Comparison of ENCODE assay signal across 26 mouse cellular contexts in the genomic region with DNA sequence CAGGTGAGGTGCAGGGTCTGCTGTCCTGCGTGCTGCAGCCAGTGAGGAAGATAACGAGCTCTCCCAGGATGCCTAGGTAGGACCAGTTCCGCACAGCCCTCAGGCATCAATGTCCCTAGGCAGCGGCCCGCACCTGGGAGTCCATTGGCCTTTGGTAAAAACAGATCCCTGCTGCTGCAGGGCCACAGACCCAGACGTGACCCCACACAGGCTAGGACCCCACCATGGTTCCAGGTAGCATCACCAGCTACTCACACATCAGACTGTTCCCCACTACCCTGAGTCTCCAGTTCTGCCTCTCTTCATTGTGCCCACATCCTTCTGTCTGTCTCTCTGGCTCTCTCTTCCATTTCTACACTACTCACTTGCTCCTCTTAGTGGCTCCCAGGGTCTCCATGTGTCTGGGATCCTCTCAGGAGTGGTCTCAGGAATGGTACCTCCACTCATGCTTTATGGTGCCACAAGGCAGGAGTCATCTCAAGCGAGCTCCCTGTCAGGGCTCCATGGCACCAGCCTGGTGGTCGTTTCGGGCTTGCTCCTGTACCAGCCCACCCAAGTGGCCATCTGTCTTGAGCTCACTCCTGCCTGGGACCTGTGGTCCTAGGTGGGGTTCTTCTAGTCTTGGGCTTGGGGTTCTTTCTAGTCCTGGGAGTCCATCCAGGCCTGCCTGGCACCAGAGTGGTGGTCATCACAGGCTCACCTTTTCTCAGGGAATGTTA.
A peak's percentile ranks its signal among the peaks of the same experiment; 100 is the strongest.
DNase-seq lines count a peak whose midpoint lies in the region; ATAC-seq and TF ChIP-seq lines count a peak whose summit lies in the region.
"Had no signal": no experiment of that assay in that cellular context is flagged by ENCODE, and none has a peak within 500 bp of the region (broad histone marks: within the 10 kb centered on the region; RNA-seq: fewer than 3 reads in every experiment).

No protein-coding gene starts in this region.

- peak; percentile 45; the same call in 1 of the 2 replicates for ATAC-seq in hindbrain, embryonic 16.5 days
- ATAC-seq in hindbrain, embryonic 12.5 days (ENCODE audit: low FRiP score), result no peak
- ATAC-seq in neural tube, embryonic 13.5 days (ENCODE audit: low read depth), result peak; percentile 63
- ATAC-seq in neural tube, embryonic 15.5 days (ENCODE audit: low FRiP score), result no peak
- ATAC-seq in intestine, embryonic 15.5 days, result 0 out of 2 replicates have a peak, but pooled peaks have one; percentile 28
- ATAC-seq in stomach, postnatal 0 days (ENCODE audit: low FRiP score, low TSS enrichment), result peak; percentile 13; the same call in 1 of the 2 replicates
- ATAC-seq: forebrain, embryonic 15.5 days had no signal

- TF ChIP-seq CTCF in stomach, postnatal 0 days (IDR thresholded peaks at IDR 0.05; ENCODE audit: low read depth), result no peak

- TF ChIP-seq EP300 in stomach, postnatal 0 days (optimal IDR thresholded peaks at IDR 0.05), result no peak

- H3K9me3 ChIP-seq in hindbrain, embryonic 16.5 days (ENCODE audit: control insufficient read depth, low read length), result no peaks in the 10 kb centered on the region
- no peaks in the 10 kb centered on the region for H3K9me3 ChIP-seq in hindbrain, embryonic 12.5 days (replicated peaks)
- H3K9me3 ChIP-seq in neural tube, embryonic 13.5 days, result no peaks in the 10 kb centered on the region
- no peaks in the 10 kb centered on the region for H3K9me3 ChIP-seq in neural tube, embryonic 15.5 days (replicated peaks)
- H3K9me3 ChIP-seq in intestine, embryonic 15.5 days, result no peaks in the 10 kb centered on the region
- H3K9me3 ChIP-seq in stomach, postnatal 0 days (ENCODE audit: control insufficient read depth, low read length), result no peaks in the 10 kb centered on the region
- H3K9me3 ChIP-seq: forebrain, embryonic 10.5 days; forebrain, embryonic 15.5 days; hindbrain, embryonic 13.5 days; limb, embryonic 12.5 days; liver, embryonic 15.5 days; lung, embryonic 15.5 days had no signal

- no peaks in the 10 kb centered on the region for H3K4me1 ChIP-seq in hindbrain, embryonic 16.5 days (ENCODE audit: control insufficient read depth, insufficient read depth, low read depth, low read length)
- no peaks in the 10 kb centered on the region for H3K4me1 ChIP-seq in hindbrain, embryonic 12.5 days
- no peaks in the 10 kb centered on the region for H3K4me1 ChIP-seq in neural tube, embryonic 13.5 days (replicated peaks)
- H3K4me1 ChIP-seq in neural tube, embryonic 15.5 days, result no peaks in the 10 kb centered on the region
- H3K4me1 ChIP-seq in intestine, embryonic 15.5 days (replicated peaks), result no peaks in the 10 kb centered on the region
- H3K4me1 ChIP-seq in stomach, postnatal 0 days (replicated peaks; ENCODE audit: control insufficient read depth, insufficient read depth), result no peaks in the 10 kb centered on the region
- H3K4me1 ChIP-seq: forebrain, embryonic 10.5 days; forebrain, embryonic 15.5 days; hindbrain, embryonic 13.5 days; limb, embryonic 12.5 days; liver, embryonic 15.5 days; lung, embryonic 15.5 days had no signal

- peaks cover 19% of the 10 kb centered on the region for H3K36me3 ChIP-seq in hindbrain, embryonic 16.5 days (ENCODE audit: control insufficient read depth, insufficient read depth, low read length)
- peaks cover 49% of the 10 kb centered on the region for H3K36me3 ChIP-seq in hindbrain, embryonic 12.5 days
- H3K36me3 ChIP-seq in neural tube, embryonic 13.5 days, result peaks cover 70% of the 10 kb centered on the region
- H3K36me3 ChIP-seq in neural tube, embryonic 15.5 days, result peaks cover 34% of the 10 kb centered on the region
- H3K36me3 ChIP-seq in intestine, embryonic 15.5 days, result peaks cover 12% of the 10 kb centered on the region; the same call in 1 of the 2 replicates
- H3K36me3 ChIP-seq in stomach, postnatal 0 days (ENCODE audit: control insufficient read depth, insufficient read depth, low read length), result peaks cover 6% of the 10 kb centered on the region; the same call in 1 of the 2 replicates

- H3K27me3 ChIP-seq in hindbrain, embryonic 16.5 days (replicated peaks; ENCODE audit: control insufficient read depth, insufficient read depth, low read length), result no peaks in the 10 kb centered on the region
- no peaks in the 10 kb centered on the region for H3K27me3 ChIP-seq in hindbrain, embryonic 12.5 days
- H3K27me3 ChIP-seq in neural tube, embryonic 13.5 days, result no peaks in the 10 kb centered on the region
- no peaks in the 10 kb centered on the region for H3K27me3 ChIP-seq in neural tube, embryonic 15.5 days (replicated peaks)
- no peaks in the 10 kb centered on the region for H3K27me3 ChIP-seq in intestine, embryonic 15.5 days (replicated peaks)
- H3K27me3 ChIP-seq in stomach, postnatal 0 days (ENCODE audit: control insufficient read depth, insufficient read depth, low read length), result no peaks in the 10 kb centered on the region
- H3K27me3 ChIP-seq: forebrain, embryonic 15.5 days; hindbrain, embryonic 13.5 days; limb, embryonic 12.5 days; liver, embryonic 15.5 days; lung, embryonic 15.5 days had no signal

- no peak overlapping the region for H3K9ac ChIP-seq in hindbrain, embryonic 16.5 days (ENCODE audit: low read depth, low read length)
- no peak overlapping the region for H3K9ac ChIP-seq in hindbrain, embryonic 12.5 days
- H3K9ac ChIP-seq in neural tube, embryonic 13.5 days, result no peak overlapping the region
- no peak overlapping the region for H3K9ac ChIP-seq in neural tube, embryonic 15.5 days (replicated peaks)
- no peak overlapping the region for H3K9ac ChIP-seq in intestine, embryonic 15.5 days
- H3K9ac ChIP-seq in stomach, postnatal 0 days (ENCODE audit: low read length), result no peak overlapping the region
- H3K9ac ChIP-seq: forebrain, embryonic 15.5 days; hindbrain, embryonic 13.5 days; limb, embryonic 12.5 days; liver, embryonic 15.5 days; lung, embryonic 15.5 days had no signal

- 88% methylated on average over 9 of the region's 9 CpGs for WGBS in hindbrain, embryonic 16.5 days
- 94% methylated on average over 9 of the region's 9 CpGs for WGBS in hindbrain, embryonic 12.5 days
- 91% methylated on average over 9 of the region's 9 CpGs for WGBS in neural tube, embryonic 13.5 days
- WGBS in neural tube, embryonic 15.5 days, result 92% methylated on average over 9 of the region's 9 CpGs
- 89% methylated on average over 9 of the region's 9 CpGs for WGBS in intestine, embryonic 15.5 days
- WGBS in stomach, postnatal 0 days, result 86% methylated on average over 9 of the region's 9 CpGs

- no peak for DNase-seq in stomach, postnatal 0 days (ENCODE audit: low spot score)
- no peak for DNase-seq in right cerebral cortex, postnatal 25 days
- no peak for DNase-seq in right cerebral cortex, adult 18-20 months
- DNase-seq: adrenal gland, postnatal 36 days; B cell, adult 2 months; cerebellum, adult 18-20 months; cerebellum, postnatal 10 days; gastrocnemius, postnatal 25 days; heart, adult 2 months; heart, postnatal 36 days; kidney, adult 11 months; layer of hippocampus, postnatal 36 days; retina, postnatal 1 day; thymus, postnatal 14 days had no signal

- no peak overlapping the region for H3K4me2 ChIP-seq in hindbrain, embryonic 16.5 days (ENCODE audit: low read length)
- H3K4me2 ChIP-seq in hindbrain, embryonic 12.5 days (replicated peaks), result no peak overlapping the region
- H3K4me2 ChIP-seq in neural tube, embryonic 13.5 days, result no peak overlapping the region
- H3K4me2 ChIP-seq in neural tube, embryonic 15.5 days, result no peak overlapping the region
- H3K4me2 ChIP-seq in intestine, embryonic 15.5 days (replicated peaks), result no peak overlapping the region
- no peak overlapping the region for H3K4me2 ChIP-seq in stomach, postnatal 0 days (replicated peaks; ENCODE audit: low read depth)
- H3K4me2 ChIP-seq: forebrain, embryonic 15.5 days; hindbrain, embryonic 13.5 days; limb, embryonic 12.5 days; liver, embryonic 15.5 days; lung, embryonic 15.5 days; midbrain, embryonic 11.5 days had no signal

- no peak overlapping the region for H3K4me3 ChIP-seq in hindbrain, embryonic 16.5 days (ENCODE audit: low read length)
- no peak overlapping the region for H3K4me3 ChIP-seq in hindbrain, embryonic 12.5 days
- no peak overlapping the region for H3K4me3 ChIP-seq in neural tube, embryonic 13.5 days
- no peak overlapping the region for H3K4me3 ChIP-seq in neural tube, embryonic 15.5 days (replicated peaks)
- H3K4me3 ChIP-seq in intestine, embryonic 15.5 days (replicated peaks), result no peak overlapping the region
- no peak overlapping the region for H3K4me3 ChIP-seq in stomach, postnatal 0 days (ENCODE audit: low read depth, low read length)
- H3K4me3 ChIP-seq: forebrain, embryonic 10.5 days; forebrain, embryonic 15.5 days; heart, adult 2 months; hindbrain, embryonic 13.5 days; limb, embryonic 12.5 days; liver, embryonic 15.5 days; lung, embryonic 15.5 days had no signal

- no peak overlapping the region for H3K27ac ChIP-seq in hindbrain, embryonic 16.5 days (ENCODE audit: low read depth, low read length)
- no peak overlapping the region for H3K27ac ChIP-seq in hindbrain, embryonic 12.5 days
- H3K27ac ChIP-seq in neural tube, embryonic 13.5 days (replicated peaks), result no peak overlapping the region
- no peak overlapping the region for H3K27ac ChIP-seq in neural tube, embryonic 15.5 days (replicated peaks)
- H3K27ac ChIP-seq in intestine, embryonic 15.5 days, result no peak overlapping the region
- no peak overlapping the region for H3K27ac ChIP-seq in stomach, postnatal 0 days (replicated peaks)
- H3K27ac ChIP-seq: forebrain, embryonic 10.5 days; forebrain, embryonic 15.5 days; heart, adult 2 months; hindbrain, embryonic 13.5 days; limb, embryonic 12.5 days; liver, embryonic 15.5 days; lung, embryonic 15.5 days had no signal

Comparison
In these comparisons a context has a peak if more than half of its experiments do, and no peak if none do; other contexts are left out.
1. ATAC-seq: peak in hindbrain, embryonic 16.5 days (single experiment), neural tube, embryonic 13.5 days (single experiment), intestine, embryonic 15.5 days (single experiment) and stomach, postnatal 0 days (single experiment); none in hindbrain, embryonic 12.5 days (single experiment) and neural tube, embryonic 15.5 days (single experiment).